Mouse (Mus musculus) frontal cortex, postnatal 10 days (tissue): ENCODE measurements around the gene Pde6h.
"Not testable (repeated sequence)": the region's sequence is repeated elsewhere in the genome, so short reads cannot be mapped to it uniquely, and the experiment has no call there.

Experiments
- DNase-seq, 2 experiments: peaks; one replicate each; pipeline ENCODE4 v3.0.0; 2022; ENCODE audit warnings: low spot score in 2 of 2, mixed read lengths in 1 of 2

The Pde6h gene

DNA sequence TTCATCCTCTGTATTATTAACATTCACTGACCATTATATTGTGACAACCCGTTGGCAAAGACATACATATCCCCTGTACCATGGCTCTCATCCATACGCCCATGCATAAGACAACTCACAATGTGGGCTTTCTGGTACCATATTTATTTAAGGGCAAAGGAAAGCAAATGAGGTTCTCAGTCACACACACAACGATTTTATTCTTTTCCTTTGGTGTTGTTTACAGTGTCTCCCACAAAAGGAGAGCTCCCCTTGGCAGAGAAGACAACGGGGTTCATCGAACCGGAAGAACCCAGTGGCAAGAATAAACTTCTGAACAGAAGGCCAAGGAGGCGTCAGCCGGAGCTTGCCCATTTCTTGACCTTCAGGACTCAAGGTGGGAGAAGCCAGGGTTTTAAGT lies at the start of gene Pde6h:
Pde6h (plus strand) TSS at position 301 of the 400 bp plus-strand sequence.
- no peak for DNase-seq

- no peak for DNase-seq
Observed at GRCm38 (mm10) chr6:136874599-136874998, 49.0 kb upstream of the Pde6h start.

- DNase-seq, result peak in 1 of 2 experiments; percentile 26
Observed at GRCm38 (mm10) chr6:136875670-136876069, 48.0 kb upstream of the Pde6h start, which contains the start of gene Mgp. Gene Mgp, minus strand, starts transcription at chr6:136875823.

GRCm38 (mm10) chr6:136881678-136882077 lies 42.0 kb upstream of the Pde6h start:
- DNase-seq, result no peak

GRCm38 (mm10) chr6:136883431-136883915 lies 40.2 kb upstream of the Pde6h start:
- DNase-seq, result no peak

- no peak for DNase-seq
Observed at GRCm38 (mm10) chr6:136883961-136884360, 39.7 kb upstream of the Pde6h start.

DNA sequence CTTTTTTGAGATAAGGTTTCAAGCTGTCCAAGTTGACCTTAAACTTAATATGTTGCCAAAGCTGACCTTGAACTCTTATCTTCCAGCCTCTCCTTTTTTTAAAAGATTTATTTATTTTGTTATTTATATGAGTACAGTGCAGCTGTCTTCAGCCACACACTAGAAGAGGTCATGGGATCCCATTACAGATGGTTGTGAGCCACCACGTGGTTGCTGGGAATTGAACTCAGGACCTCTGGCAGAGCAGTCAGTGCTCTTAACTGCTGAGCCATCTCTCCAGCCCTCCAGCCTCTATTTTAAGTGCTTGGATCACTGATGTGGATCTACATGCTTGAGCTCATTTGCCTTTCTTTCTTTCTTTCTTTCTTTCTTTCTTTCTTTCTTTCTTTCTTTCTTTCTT lies 38.9 kb upstream of the Pde6h start:
- DNase-seq, result not testable (repeated sequence)

DNA sequence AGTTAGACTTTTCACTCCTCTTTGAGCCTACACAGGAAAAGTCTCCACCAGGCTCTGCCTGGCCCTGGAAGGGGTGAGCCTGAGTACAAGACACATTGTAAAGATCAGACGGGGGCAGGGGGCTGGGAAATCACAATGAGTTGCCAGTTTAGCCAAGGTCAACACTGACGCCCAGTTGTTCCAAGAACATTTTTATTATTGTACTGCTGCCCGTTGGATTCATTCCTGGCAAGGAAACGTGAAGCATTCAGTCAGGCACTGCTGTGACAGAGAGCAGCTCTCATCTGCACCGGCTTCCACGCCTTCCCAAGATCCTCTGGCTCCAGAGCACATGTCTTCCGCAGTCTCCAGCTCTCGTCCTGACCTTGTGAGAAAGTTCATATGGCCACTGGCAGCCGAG lies 35.8 kb upstream of the Pde6h start:
- DNase-seq, result no peak

DNA sequence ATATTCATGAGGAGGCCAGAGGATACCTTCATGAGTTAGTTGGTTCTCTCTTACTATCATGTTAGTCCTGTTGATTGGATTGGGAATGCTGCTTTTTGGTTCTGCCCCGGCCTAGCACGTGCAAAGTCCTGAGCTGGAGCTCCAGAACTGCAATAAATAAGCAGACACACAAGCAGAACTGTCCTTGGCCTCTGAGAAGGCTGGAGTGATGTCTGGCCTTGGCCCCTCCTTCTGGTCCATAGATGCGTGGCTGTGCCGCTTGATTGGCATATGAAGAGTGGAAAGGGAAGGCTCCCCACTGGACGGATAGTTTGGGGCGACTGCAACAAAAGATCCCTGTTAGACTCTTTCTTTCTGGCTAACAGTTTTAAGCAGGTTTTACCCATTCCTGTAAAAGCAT lies 34.6 kb upstream of the Pde6h start:
- DNase-seq, result no peak

DNA sequence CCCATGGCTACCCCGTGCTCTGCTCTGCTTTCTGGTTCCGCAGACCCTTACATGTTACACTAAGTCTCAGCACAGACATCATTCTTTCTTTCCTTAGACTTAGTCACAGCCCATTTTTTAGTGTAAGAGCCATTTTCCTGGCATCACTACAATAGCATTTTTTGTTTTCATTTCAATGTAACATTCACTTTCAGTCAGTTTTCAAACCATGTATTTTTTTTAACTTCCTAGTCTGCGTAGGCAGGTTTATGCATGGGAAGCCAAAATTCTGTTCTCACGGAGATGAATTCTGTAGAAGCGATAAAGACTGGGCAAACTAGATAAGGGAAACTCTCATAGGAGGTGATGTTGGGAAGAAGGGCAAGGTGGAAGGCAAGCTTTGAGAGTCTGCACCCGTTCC lies 34.1 kb upstream of the Pde6h start:
- DNase-seq, result no peak

DNA sequence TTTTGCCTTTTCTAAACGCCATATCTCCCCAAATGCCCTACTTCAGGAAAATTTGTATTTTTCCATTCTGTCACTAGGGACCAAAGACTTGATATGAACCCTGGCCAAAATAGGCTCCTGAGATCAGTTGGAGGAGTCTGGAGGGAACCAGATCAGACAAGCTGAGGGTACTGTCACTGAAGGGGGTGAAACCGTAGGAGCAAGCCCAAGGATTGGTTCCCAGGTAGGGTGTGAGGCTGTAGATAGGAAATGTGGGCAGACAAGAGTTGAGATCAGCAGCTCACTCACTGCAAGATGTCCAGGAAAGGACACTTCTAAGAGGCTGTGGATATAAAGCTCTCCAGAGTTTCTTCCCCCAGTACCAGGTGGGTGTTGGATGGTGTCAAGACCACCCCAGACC lies 31.6 kb upstream of the Pde6h start:
- no peak for DNase-seq

- no peak for DNase-seq
Observed at GRCm38 (mm10) chr6:136894532-136895339, 28.9 kb upstream of the Pde6h start.

- DNase-seq, result no peak
Observed at GRCm38 (mm10) chr6:136897789-136898188, 25.8 kb upstream of the Pde6h start.

- no peak for DNase-seq
Observed at GRCm38 (mm10) chr6:136898222-136898621, 25.4 kb upstream of the Pde6h start.

DNA sequence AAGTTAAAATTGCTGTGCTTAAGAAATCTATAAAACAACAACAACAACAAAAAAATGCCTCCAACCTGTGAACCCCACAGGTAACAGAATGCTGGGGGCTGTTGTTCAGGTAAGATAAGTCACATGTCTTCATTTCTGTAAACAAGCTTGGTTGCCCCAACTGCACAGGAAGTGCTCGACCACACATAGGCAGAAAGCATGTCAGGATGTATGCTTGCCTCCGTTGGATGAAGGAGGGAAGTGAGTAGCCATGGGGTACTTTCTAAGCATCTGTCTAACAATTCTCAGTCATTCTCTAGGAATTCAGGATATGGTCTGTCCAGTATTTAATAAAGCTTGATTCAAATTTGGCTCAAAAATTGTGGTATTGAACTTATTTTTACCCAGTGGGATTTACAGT lies 24.7 kb upstream of the Pde6h start:
- no peak for DNase-seq

- DNase-seq, result no peak
Observed at GRCm38 (mm10) chr6:136900369-136901009, 23.1 kb upstream of the Pde6h start.

GRCm38 (mm10) chr6:136901010-136901409 lies 22.6 kb upstream of the Pde6h start:
- no peak for DNase-seq

- DNase-seq, result no peak
Observed at GRCm38 (mm10) chr6:136902527-136902926, 21.1 kb upstream of the Pde6h start.

DNA sequence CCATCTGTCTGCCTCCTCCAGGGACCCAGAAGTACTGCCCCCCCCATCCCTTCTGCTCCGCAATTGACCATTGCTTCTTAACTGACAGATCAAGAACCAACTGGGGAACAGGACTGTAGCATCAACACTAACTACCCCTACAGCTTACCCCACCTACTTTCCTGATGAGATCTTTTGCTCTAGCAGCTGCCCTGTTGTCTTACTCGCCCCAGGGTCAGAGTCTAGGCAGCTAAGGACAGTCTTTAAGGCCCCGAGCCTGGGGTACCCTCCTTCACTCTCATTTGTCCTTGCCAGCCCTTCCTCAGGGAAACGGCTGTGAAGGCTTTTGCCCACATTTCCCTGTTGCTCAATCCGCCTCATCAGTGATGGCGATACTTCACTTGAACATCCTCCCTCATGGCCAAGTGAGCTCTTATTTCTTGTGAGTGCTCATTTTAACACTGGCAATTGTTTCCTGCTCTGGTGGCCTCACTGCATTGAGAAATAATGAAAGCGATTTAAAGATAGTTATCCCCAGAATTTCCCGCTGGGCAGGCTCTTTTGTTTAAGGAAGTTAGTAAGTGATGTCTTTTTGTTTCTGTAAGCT lies 19.7 kb upstream of the Pde6h start:
- DNase-seq, result no peak

DNA sequence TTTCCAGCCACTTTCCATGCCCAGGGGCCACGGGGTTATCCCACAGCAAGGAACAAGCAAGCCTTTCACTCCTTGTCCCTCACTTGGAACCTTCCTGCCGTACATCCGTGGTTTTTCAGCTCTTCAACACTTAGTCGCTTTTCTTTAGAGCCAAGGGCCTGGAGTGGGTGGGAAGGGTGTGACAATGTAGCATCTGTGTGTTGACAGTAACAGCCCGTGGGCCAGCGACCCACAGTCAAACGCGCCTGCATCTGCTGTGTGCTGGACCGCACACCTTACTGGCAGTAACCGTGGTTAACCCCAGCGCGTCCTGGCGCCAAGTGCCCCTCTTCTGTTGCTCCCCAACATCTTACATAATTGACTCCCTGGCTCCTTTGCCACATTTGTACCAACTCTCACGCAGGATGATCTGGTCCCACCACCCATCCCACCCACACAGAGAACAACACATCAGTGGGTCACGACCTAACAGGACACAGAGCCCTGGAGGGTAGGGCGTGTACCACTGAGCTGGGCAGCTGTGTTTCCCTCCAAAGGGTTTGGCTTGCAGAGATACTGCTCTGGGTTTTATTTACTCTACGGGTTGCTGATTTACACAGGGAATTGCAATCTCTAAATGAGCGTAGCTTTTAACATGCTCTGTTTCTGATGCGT lies 17.2 kb upstream of the Pde6h start:
- no peak for DNase-seq

GRCm38 (mm10) chr6:136906937-136907293 lies 16.7 kb upstream of the Pde6h start:
- DNase-seq, result no peak

- DNase-seq, result no peak
Observed at GRCm38 (mm10) chr6:136910247-136910890, 13.3 kb upstream of the Pde6h start.
